Mouse (Mus musculus): Measurements from ENCODE around the gene Tsc22d4. TPM values are rescaled to one million over a fixed set of nuclear protein-coding genes. Genes with fewer than 3 reads are reported as not detected.

The Tsc22d4 gene
- total RNA-seq (2014; rRNA removed; ENCODE audit: low replicate concordance) = 167 and 192 TPM in 2 replicates
- polyA plus RNA-seq (2015; fragmentation: Nextera tagmentation; extraction: Ambion mirVana) = 221 and 232 TPM in 2 replicates

DNA sequence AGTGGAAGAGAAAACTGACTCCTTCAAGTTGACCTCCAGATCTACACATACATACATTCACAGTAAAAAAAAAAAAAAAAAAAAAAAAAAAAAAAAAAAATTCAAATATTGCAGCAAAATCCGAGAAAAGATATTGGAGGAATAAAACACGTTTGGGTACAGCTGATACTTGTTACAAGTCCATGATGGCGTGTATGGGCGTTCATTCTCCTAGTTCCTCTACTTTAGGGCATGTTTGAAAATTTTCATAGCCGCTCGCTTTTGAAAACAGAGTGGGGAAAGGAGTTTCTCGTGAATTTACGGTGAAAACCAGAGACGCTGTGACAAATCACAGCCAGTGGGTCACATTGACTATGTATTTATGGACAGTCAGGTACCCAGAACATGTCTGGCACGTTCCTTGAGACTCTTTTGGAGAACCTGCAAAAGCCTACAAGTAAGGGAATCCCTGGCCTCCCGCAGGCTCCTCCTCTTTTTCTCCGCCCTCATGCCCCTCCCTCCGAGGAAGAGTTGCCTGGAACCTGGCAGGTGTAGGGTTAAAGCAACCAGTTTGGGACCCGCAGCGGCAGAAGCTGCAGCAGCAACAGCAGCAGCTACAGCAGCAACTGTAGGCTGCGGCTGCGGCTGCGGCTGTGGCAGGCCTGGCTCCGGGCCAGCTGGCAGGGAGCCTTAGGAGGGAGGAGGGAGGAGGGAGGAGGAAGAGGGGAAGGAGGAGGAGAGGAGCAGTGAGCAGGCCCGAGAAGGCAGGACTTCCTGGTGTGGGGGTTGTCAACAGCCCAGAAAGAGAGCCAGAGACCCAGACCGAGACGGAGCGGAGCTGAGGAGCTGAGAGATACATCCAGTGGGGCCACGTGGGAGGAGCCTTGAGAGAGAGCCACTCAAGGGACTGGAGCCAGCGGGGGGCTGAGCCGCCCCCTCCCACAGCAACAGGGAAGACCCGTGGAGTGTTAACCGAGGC is at the start of gene Tsc22d4:
Gene Tsc22d4, plus strand, starts transcription at position 517 of the 958 bp plus-strand sequence.
- TF ChIP-seq EP300 (IDR thresholded peaks at IDR 0.05; ENCODE audit: low read depth) = peak; percentile 47
- TF ChIP-seq CTCF (IDR thresholded peaks at IDR 0.05; ENCODE audit: low read depth) = no peak
- ATAC-seq (ENCODE audit: insufficient read depth, low read depth) = peak; percentile 77
- Histone ChIP-seq H3K36me3 (replicated peaks; ENCODE audit: control insufficient read depth, insufficient read depth, low read length) (no peaks in the 10 kb centered on the region), H3K9me3 (replicated peaks; ENCODE audit: control insufficient read depth, low read length) (no peaks in the 10 kb centered on the region), H3K4me1 (ENCODE audit: control insufficient read depth, insufficient read depth) (peaks cover 16% of the 10 kb centered on the region), H3K4me2 (ENCODE audit: low read depth, low read length) (peak within 1 kb of the TSS; percentile 100), H3K27ac (ENCODE audit: low read depth) (peak within 1 kb of the TSS; percentile 99), H3K9ac (replicated peaks; ENCODE audit: low read depth, low read length) (peak within 1 kb of the TSS; percentile 92), H3K4me3 (ENCODE audit: low read depth, low read length) (peak within 1 kb of the TSS; percentile 71), H3K27me3 (ENCODE audit: control insufficient read depth, insufficient read depth, low read length) (no peaks in the 10 kb centered on the region)
- peak; percentile 96 for DNase-seq (ENCODE audit: low spot score)
- WGBS = 4% methylated on average over 28 of the region's 28 CpGs

DNA sequence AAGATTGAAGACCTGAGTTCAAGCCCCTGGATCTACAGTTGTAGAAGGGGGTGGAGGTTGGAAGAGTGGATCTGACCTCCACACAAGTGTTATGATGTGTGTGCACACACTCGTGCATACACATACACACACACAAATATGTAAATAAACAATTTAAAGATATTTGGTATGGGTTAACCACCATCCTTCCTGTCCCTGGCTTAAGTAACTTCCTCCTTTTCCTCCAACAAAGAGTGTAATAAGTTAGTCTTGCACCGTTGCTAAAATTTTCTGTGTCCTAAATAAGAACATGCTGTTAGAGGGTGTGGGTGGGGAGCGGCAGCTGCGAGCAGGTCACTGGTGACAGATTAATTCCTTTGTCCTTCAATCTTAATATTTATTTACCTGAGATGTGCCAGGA is 49.6 kb upstream of the Tsc22d4 start:
- WGBS = 68% methylated on average over 4 of the region's 4 CpGs
- TF ChIP-seq CTCF (IDR thresholded peaks at IDR 0.05; ENCODE audit: low read depth) (no peak), EP300 (IDR thresholded peaks at IDR 0.05; ENCODE audit: low read depth) (no peak)
- H3K4me2 ChIP-seq (ENCODE audit: low read depth, low read length) = no peak overlapping the region
- H3K27me3 ChIP-seq (ENCODE audit: control insufficient read depth, insufficient read depth, low read length) = no peaks in the 10 kb centered on the region
- ATAC-seq (ENCODE audit: insufficient read depth, low read depth) = no peak
- H3K4me3 ChIP-seq (ENCODE audit: low read depth, low read length) = no peak overlapping the region
- H3K36me3 ChIP-seq (replicated peaks; ENCODE audit: control insufficient read depth, insufficient read depth, low read length) = no peaks in the 10 kb centered on the region
- no peaks in the 10 kb centered on the region for H3K9me3 ChIP-seq (replicated peaks; ENCODE audit: control insufficient read depth, low read length)
- no peak overlapping the region; the same call in 1 of the 2 replicates for H3K27ac ChIP-seq (ENCODE audit: low read depth)
- DNase-seq (ENCODE audit: low spot score) = no peak
- 0 out of 2 replicates have a peak, but pooled peaks cover under 1% of the 10 kb centered on the region for H3K4me1 ChIP-seq (ENCODE audit: control insufficient read depth, insufficient read depth)
- no peak overlapping the region for H3K9ac ChIP-seq (replicated peaks; ENCODE audit: low read depth, low read length)

DNA sequence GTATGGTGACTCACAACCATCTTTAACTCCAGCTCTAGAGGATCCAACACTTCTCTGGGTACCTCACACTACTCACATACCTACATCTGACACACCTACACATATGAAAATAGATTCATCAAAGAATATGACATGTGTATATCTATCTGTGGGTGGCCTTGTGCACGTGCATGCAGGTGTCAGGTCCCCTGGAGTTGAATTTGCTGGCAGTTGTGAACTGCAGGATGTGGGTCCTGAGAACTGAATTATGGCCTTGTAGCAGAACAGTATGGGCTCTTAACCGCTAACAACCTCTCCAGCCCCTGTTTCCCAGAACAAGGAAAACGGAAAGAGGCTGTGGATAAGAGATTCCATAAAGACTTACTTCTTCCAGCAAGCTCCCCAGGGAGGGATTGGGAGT is 46.5 kb upstream of the Tsc22d4 start:
- H3K27ac ChIP-seq (ENCODE audit: low read depth) = no peak overlapping the region; the same call in 1 of the 2 replicates
- TF ChIP-seq CTCF (IDR thresholded peaks at IDR 0.05; ENCODE audit: low read depth) (no peak), EP300 (IDR thresholded peaks at IDR 0.05; ENCODE audit: low read depth) (no peak)
- 39% methylated on average over 3 of the region's 3 CpGs for WGBS

DNA sequence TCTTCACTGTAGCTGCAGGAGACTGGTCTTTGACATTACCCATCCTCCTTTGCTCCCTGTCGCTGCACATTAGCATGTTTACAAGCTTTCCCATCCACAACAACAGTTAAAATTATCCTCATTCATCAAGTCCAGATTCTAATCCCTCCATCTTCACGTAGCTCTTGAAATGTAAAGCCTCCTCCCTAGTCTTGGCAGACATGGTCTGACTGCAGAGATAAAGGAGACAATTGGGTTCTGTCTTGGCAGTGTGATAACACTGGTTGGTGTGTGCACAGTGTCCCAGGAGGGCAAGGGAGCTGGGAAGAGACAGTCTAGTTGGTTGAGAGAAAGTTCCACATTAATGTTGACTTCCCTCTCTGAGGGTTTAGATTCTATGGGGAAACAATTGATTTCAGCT is 45.7 kb upstream of the Tsc22d4 start:
- Histone ChIP-seq H3K4me1 (ENCODE audit: control insufficient read depth, insufficient read depth) (no peaks in the 10 kb centered on the region), H3K27ac (ENCODE audit: low read depth) (no peak overlapping the region), H3K9me3 (replicated peaks; ENCODE audit: control insufficient read depth, low read length) (no peaks in the 10 kb centered on the region), H3K36me3 (replicated peaks; ENCODE audit: control insufficient read depth, insufficient read depth, low read length) (no peaks in the 10 kb centered on the region), H3K4me3 (ENCODE audit: low read depth, low read length) (no peak overlapping the region), H3K27me3 (ENCODE audit: control insufficient read depth, insufficient read depth, low read length) (no peaks in the 10 kb centered on the region), H3K4me2 (ENCODE audit: low read depth, low read length) (no peak overlapping the region), H3K9ac (replicated peaks; ENCODE audit: low read depth, low read length) (no peak overlapping the region)
- DNase-seq (ENCODE audit: low spot score) (no peak), ATAC-seq (ENCODE audit: insufficient read depth, low read depth) (no peak)
- 33% methylated on average over 2 of the region's 2 CpGs for WGBS
- TF ChIP-seq CTCF (IDR thresholded peaks at IDR 0.05; ENCODE audit: low read depth) = no peak
- TF ChIP-seq EP300 (IDR thresholded peaks at IDR 0.05; ENCODE audit: low read depth) = no peak

More for the DNA sequence above, 46.5 kb upstream of the Tsc22d4 start:
- Histone ChIP-seq H3K9ac (replicated peaks; ENCODE audit: low read depth, low read length) (no peak overlapping the region), H3K36me3 (replicated peaks; ENCODE audit: control insufficient read depth, insufficient read depth, low read length) (no peaks in the 10 kb centered on the region), H3K27me3 (ENCODE audit: control insufficient read depth, insufficient read depth, low read length) (no peaks in the 10 kb centered on the region), H3K9me3 (replicated peaks; ENCODE audit: control insufficient read depth, low read length) (no peaks in the 10 kb centered on the region), H3K4me3 (ENCODE audit: low read depth, low read length) (no peak overlapping the region), H3K4me1 (ENCODE audit: control insufficient read depth, insufficient read depth) (no peaks in the 10 kb centered on the region), H3K4me2 (ENCODE audit: low read depth, low read length) (no peak overlapping the region)
- ATAC-seq (ENCODE audit: insufficient read depth, low read depth) = no peak
- no peak for DNase-seq (ENCODE audit: low spot score)

DNA sequence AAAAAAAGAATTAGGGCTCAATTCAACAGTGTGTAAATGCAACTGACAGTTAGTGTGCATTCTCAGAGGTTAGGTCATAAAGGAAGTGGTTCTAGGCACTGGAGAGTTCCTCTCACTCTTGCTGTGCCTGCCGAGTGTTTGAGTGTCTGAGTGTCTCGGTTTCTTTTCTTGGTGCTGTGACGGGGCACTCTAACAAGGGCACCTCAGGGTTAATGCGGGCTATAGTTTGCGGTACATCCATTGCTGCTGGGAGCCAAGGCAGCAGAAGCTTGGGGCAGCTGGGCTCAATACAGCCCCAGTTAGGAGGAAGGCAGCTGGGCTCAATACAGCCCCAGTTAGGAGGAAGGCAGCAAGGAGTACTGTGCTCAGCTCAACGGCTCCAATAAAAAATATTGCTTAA is 40.3 kb upstream of the Tsc22d4 start:
- Histone ChIP-seq H3K9me3 (replicated peaks; ENCODE audit: control insufficient read depth, low read length) (no peaks in the 10 kb centered on the region), H3K4me2 (ENCODE audit: low read depth, low read length) (no peak overlapping the region), H3K4me1 (ENCODE audit: control insufficient read depth, insufficient read depth) (peaks cover 6% of the 10 kb centered on the region; the same call in 1 of the 2 replicates), H3K27ac (ENCODE audit: low read depth) (no peak overlapping the region; the same call in 1 of the 2 replicates), H3K9ac (replicated peaks; ENCODE audit: low read depth, low read length) (no peak overlapping the region), H3K36me3 (replicated peaks; ENCODE audit: control insufficient read depth, insufficient read depth, low read length) (no peaks in the 10 kb centered on the region), H3K4me3 (ENCODE audit: low read depth, low read length) (no peak overlapping the region), H3K27me3 (ENCODE audit: control insufficient read depth, insufficient read depth, low read length) (no peaks in the 10 kb centered on the region)
- no peak for TF ChIP-seq EP300 (IDR thresholded peaks at IDR 0.05; ENCODE audit: low read depth)
- no peak for TF ChIP-seq CTCF (IDR thresholded peaks at IDR 0.05; ENCODE audit: low read depth)
- DNase-seq (ENCODE audit: low spot score) (no peak), ATAC-seq (ENCODE audit: insufficient read depth, low read depth) (no peak)
- 50% methylated on average over 6 of the region's 6 CpGs for WGBS

Measured in heart, postnatal 0 days (tissue).